Mouse (Mus musculus): ENCODE results near the gene Csnka2ip. TPM values are rescaled to one million over a fixed set of nuclear protein-coding genes. Genes with fewer than 3 reads are reported as not detected.

The Csnka2ip gene
- polyA plus RNA-seq, 1 experiment from 2014 or later = not detected

DNA sequence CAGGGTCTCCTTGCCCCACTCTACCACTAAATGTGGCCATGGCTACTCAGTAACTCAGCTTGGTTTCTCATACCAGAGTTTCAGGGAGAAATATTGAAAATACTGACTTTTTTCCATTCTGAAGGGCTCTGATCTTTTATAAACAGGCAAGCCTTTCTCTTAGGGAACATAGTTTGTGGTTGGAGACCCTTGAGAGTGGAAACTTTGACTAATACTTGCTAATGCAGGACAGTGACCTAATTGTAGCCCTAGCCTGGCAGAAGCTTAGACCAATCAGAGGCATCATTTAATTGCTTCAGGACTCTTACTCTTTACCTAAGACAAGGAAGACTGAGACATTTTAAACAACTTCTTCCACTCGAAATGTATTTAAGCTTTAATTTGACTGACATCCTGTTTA, 39.1 kb downstream of the Csnka2ip start:
- DNase-seq (ENCODE audit: extremely low spot score, low spot score) = no peak
- Histone ChIP-seq H3K36me3 (replicated peaks) (no peaks in the 10 kb centered on the region), H3K27me3 (ENCODE audit: poor library complexity, severe bottlenecking) (no peaks in the 10 kb centered on the region), H3K4me3 (no peak overlapping the region), H3K4me1 (no peaks in the 10 kb centered on the region), H3K9me3 (no peaks in the 10 kb centered on the region), H3K27ac (no peak overlapping the region)
- WGBS = 90% methylated on average over 1 of the region's 1 CpGs

- H3K27me3 ChIP-seq (ENCODE audit: poor library complexity, severe bottlenecking) = no peaks in the 10 kb centered on the region
- H3K4me3 ChIP-seq = no peak overlapping the region
- H3K9me3 ChIP-seq = no peaks in the 10 kb centered on the region
- H3K27ac ChIP-seq = no peak overlapping the region
- no peaks in the 10 kb centered on the region for H3K36me3 ChIP-seq (replicated peaks)
- H3K4me1 ChIP-seq = no peaks in the 10 kb centered on the region
- DNase-seq (ENCODE audit: extremely low spot score, low spot score) = no peak
- 68% methylated on average over 2 of the region's 2 CpGs for WGBS
Observed at GRCm38 (mm10) chr16:64558518-64558917, 43.7 kb downstream of the Csnka2ip start.

- WGBS = 87% methylated on average over 2 of the region's 2 CpGs
- no peak overlapping the region for H3K27ac ChIP-seq
Observed at GRCm38 (mm10) chr16:64526883-64527282, 75.3 kb downstream of the Csnka2ip start.

GRCm38 (mm10) chr16:64524051-64524645, 78.1 kb downstream of the Csnka2ip start:
- 67% methylated on average over 5 of the region's 5 CpGs for WGBS
- Histone ChIP-seq H3K4me1 (0 out of 2 replicates have a peak, but pooled peaks cover 4% of the 10 kb centered on the region), H3K4me3 (no peak overlapping the region), H3K27me3 (ENCODE audit: poor library complexity, severe bottlenecking) (no peaks in the 10 kb centered on the region), H3K9me3 (no peaks in the 10 kb centered on the region), H3K27ac (no peak overlapping the region), H3K36me3 (replicated peaks) (no peaks in the 10 kb centered on the region)
- no peak for DNase-seq (ENCODE audit: extremely low spot score, low spot score)

More at GRCm38 (mm10) chr16:64526883-64527282, 75.3 kb downstream of the Csnka2ip start:
- 0 out of 2 replicates have a peak, but pooled peaks cover 4% of the 10 kb centered on the region for H3K4me1 ChIP-seq
- DNase-seq (ENCODE audit: extremely low spot score, low spot score) = no peak
- no peaks in the 10 kb centered on the region for H3K27me3 ChIP-seq (ENCODE audit: poor library complexity, severe bottlenecking)
- no peaks in the 10 kb centered on the region for H3K9me3 ChIP-seq
- no peaks in the 10 kb centered on the region for H3K36me3 ChIP-seq (replicated peaks)
- H3K4me3 ChIP-seq = no peak overlapping the region

DNA sequence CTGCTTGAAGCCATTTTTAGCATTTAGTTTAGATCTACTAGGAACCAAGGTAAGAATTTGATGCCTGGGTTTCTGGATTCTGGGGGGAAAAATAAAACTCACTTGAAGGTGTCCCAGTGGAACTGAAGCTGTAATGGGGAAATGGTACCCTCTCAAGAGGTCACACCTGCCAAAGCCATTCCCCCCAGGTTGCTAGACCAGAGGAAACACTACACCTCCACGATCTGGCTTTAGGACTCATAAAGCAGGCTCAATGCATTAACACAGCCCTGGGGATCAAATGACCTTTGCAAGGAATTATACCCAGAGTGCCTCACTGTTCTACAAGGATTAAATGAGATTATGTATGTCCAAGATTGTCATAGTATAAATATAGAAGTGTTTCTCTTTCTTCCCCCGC, 88.8 kb downstream of the Csnka2ip start:
- no peaks in the 10 kb centered on the region for H3K9me3 ChIP-seq
- no peaks in the 10 kb centered on the region for H3K36me3 ChIP-seq (replicated peaks)
- no peaks in the 10 kb centered on the region for H3K27me3 ChIP-seq (ENCODE audit: poor library complexity, severe bottlenecking)
- WGBS = 84% methylated on average over 2 of the region's 2 CpGs
- no peaks in the 10 kb centered on the region for H3K4me1 ChIP-seq
- no peak overlapping the region for H3K4me3 ChIP-seq
- H3K27ac ChIP-seq = no peak overlapping the region
- no peak for DNase-seq (ENCODE audit: extremely low spot score, low spot score)

Other genes with a start within 250 kb of the Csnka2ip start
- gene 4930453N24Rik, start 168.8 kb upstream of the Csnka2ip start, polyA plus RNA-seq (2016; fragmentation: Nextera tagmentation; extraction: Ambion mirVana) = 30.3 and 36.3 TPM in 2 replicates
- 5.4 and 5.6 TPM in 2 replicates for gene Zfp654, start 249.2 kb upstream of the Csnka2ip start, polyA plus RNA-seq (2016; fragmentation: Nextera tagmentation; extraction: Ambion mirVana)
- gene Cggbp1, start 249.6 kb upstream of the Csnka2ip start, polyA plus RNA-seq (2016; fragmentation: Nextera tagmentation; extraction: Ambion mirVana) = 82.3 and 86.7 TPM in 2 replicates